Mouse (Mus musculus) left cerebral cortex, adult 6 months (tissue): ENCODE data around the gene Rlbp1. TPM values are rescaled to one million over a fixed set of nuclear protein-coding genes. Genes with fewer than 3 reads are reported as not detected.

Experiments used
- long read RNA-seq, 2 experiments: library from polyadenylated mRNA; unstranded; transcript quantifications; one replicate each; pipeline ENCODE4 v2.0.0; 2019 to 2020
- polyA plus RNA-seq: library from polyadenylated mRNA; unstranded; fragments of <200 nt; fragmentation: Nextera tagmentation; gene quantifications from 2 replicates; pipeline ENCODE4 v1.2.3, GENCODE M21; 2021

Gene Rlbp1
- 23.2 and 24.5 TPM in 2 replicates for polyA plus RNA-seq
- long read RNA-seq, experiment 1, transcript Rlbp1-202 (9 exons, 2,142 nt) = major isoform, 96 of 161 reads
- long read RNA-seq, experiment 1, transcript Rlbp1-201 (9 exons, 2,134 nt) = minor isoform, 35 of 161 reads
- long read RNA-seq, experiment 1, partial matches to known transcripts = 9 of 161 reads
- long read RNA-seq, experiment 1, other reads (novel, unspliced or antisense) = 20 of 161 reads
- long read RNA-seq, experiment 2, transcript Rlbp1-201 (9 exons, 2,134 nt) = minor isoform, 9 of 41 reads
- long read RNA-seq, experiment 2, transcript Rlbp1-202 (9 exons, 2,142 nt) = major isoform, 18 of 41 reads
- long read RNA-seq, experiment 2, partial matches to known transcripts = 7 of 41 reads
- long read RNA-seq, experiment 2, other reads (novel, unspliced or antisense) = 7 of 41 reads

DNA sequence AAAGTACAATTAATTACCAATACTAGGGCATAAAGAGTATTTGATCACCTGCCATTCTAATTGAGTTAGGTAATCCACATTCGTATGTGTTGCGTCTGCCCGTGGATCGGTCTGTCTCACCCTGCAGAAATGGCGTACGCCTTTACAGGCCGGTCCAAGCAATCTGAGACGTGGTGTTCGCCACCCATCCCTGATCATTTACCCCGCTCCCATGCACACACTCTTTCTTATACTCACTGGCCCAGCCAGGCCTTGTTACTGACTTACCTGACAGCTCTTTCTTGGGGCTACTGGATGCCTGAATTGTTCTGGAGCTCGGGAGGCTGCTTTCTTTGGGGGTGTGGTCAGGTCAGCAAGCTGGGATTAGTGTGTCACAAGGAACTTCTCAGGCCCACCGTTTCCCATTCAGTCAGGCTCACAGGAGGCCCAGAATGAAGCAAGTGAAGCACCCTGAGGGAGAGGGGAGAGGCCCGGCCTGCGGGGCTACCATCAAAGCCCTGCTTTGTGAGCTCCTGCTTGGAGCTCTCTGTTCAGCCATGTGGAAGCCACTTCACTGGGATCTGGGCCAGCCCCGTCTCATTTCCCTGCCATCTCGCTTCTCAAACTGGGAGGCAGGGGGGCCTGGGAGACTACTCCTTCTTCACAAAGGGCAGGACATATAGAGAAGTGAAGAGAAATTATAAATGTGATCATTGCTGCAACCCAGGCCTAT, at the start of gene Rlbp1:
Gene Rlbp1 (minus strand): TSS at position 627 of the 712 bp plus-strand sequence.

DNA sequence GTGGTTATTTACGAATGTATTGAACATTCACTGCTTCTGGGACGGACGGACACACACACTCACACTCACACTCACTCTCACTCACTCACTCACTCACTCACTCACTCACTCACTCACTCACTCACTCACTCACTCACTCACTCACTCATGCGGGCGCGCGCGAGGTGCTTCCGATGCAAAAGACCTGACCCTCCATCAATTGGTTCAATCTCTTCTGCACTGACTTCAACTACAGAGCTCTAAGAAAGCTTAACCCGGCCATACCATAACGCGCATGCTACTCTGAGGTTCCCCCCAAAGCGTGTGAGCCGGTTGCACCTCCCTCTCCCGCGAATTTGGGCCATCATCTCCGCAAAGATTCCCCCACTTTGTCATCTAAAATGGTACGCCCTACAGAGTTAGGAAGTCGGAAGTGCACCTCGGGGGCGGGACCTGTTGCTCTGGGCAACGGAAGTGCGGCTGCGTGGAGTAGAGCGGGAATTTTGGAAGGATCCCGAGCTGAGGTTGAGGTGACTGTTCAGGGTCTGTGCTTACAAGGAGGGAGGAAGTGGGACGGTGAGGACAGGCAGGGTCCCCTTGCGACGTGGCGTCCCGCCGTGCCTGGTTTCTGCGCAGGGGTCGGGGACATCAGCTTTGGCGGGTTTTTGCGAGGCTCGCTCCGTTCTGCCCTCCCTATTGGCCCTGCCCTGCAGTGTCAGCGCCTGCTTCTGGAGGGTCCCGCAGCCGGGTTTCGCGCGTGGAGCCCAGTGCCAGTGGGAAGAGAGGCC, 5.2 kb upstream of the Rlbp1 start, which contains the start of gene Fanci:
Gene Fanci (plus strand): TSS at position 47 of the 767 bp plus-strand sequence.

Other genes with a start within 250 kb of the Rlbp1 start
- 122 and 188 TPM in 2 replicates for gene Mfge8, start 238.0 kb downstream of the Rlbp1 start, polyA plus RNA-seq
- gene Abhd2, start 113.8 kb downstream of the Rlbp1 start, polyA plus RNA-seq = 47.4 and 53.5 TPM in 2 replicates
- 0.15 and 0.27 TPM in 2 replicates for gene Fanci, start 4.9 kb upstream of the Rlbp1 start, polyA plus RNA-seq
- gene Polg, start 79.3 kb upstream of the Rlbp1 start, polyA plus RNA-seq = 12.4 and 15.9 TPM in 2 replicates
- 0.88 and 1.3 TPM in 2 replicates for gene Rhcg, start 230.6 kb upstream of the Rlbp1 start, polyA plus RNA-seq